Mouse (Mus musculus) heart, adult 2 months (tissue): Measurements from ENCODE around the gene Alpl. TPM values are rescaled to one million over a fixed set of nuclear protein-coding genes. Genes with fewer than 3 reads are reported as not detected.

Experiments
- DNase-seq, 2 experiments: peaks; one replicate each; pipeline ENCODE4 v3.0.0; 2021
- H3K27ac ChIP-seq: fragments of 200-600 bp; 2 replicates; pipeline ENCODE4 v1.8.1; 2022
- H3K27me3 ChIP-seq: fragments of 200-500 bp; 2 replicates; pipeline ENCODE4 v1.6.1; 2012; ENCODE audit warnings: mild to moderate bottlenecking, low read length, inconsistent platforms, mixed read lengths; ENCODE audit not compliant: control insufficient read depth, insufficient read depth
- H3K36me3 ChIP-seq: fragments of 200-500 bp; 2 replicates; pipeline ENCODE4 v1.6.1; 2012; ENCODE audit warnings: low read length, inconsistent platforms; ENCODE audit not compliant: control insufficient read depth, insufficient read depth
- H3K4me1 ChIP-seq: fragments of 200-500 bp; 2 replicates; pipeline ENCODE4 v1.6.1; 2011; ENCODE audit warnings: low read length; ENCODE audit not compliant: control insufficient read depth, insufficient read depth
- H3K4me3 ChIP-seq: fragments of 200-600 bp; 2 replicates; pipeline ENCODE4 v1.8.1; 2022
- H3K79me2 ChIP-seq: fragments of 200-500 bp; replicated peaks from 2 replicates; pipeline ENCODE4 v1.6.1; 2012; ENCODE audit warnings: mild to moderate bottlenecking, inconsistent platforms, low read length, moderate library complexity, mixed read lengths; ENCODE audit not compliant: control insufficient read depth, insufficient read depth
- H3K9ac ChIP-seq: fragments of 200-500 bp; 2 replicates; pipeline ENCODE4 v1.6.1; 2012; ENCODE audit warnings: low read depth, mild to moderate bottlenecking, control low read depth, inconsistent platforms, low read length, mixed read lengths
- CTCF ChIP-seq: fragments of 200-600 bp; IDR thresholded peaks from 2 replicates; pipeline ENCODE4 v1.8.1; 2022; ENCODE audit warnings: antibody characterized with exemption, mild to moderate bottlenecking, moderate library complexity
- EP300 ChIP-seq: fragments of 200-500 bp; IDR thresholded peaks from 2 replicates; pipeline ENCODE4 v1.6.1; 2011; ENCODE audit warnings: low read depth, low read length, control low read depth; ENCODE audit not compliant: insufficient read depth
- POLR2A ChIP-seq: fragments of 200-500 bp; IDR thresholded peaks from 2 replicates; pipeline ENCODE4 v1.6.1; 2011; ENCODE audit warnings: mild to moderate bottlenecking, low read depth, low read length, control low read depth; ENCODE audit not compliant: insufficient read depth
- WGBS: fragments of 180-500 bp; shearing (Covaris S2); methylation state at CpG from one replicate; pipeline ENCODE4 v1.1.7; 2018; 5-methylcytosine and 5-hydroxymethylcytosine counted together
- intact Hi-C: fragments of 180-260 bp; cut with DNase I; formaldehyde crosslinking; loops from one replicate; pipeline ENCODE4 v1.15.1; 2025
- polyA plus RNA-seq: library from polyadenylated mRNA; depleted of rRNA; stranded (reverse); fragments of >200 nt; gene quantifications from 2 replicates; pipeline ENCODE4 v1.2.3, GENCODE M21; 2012
- total RNA-seq, 2 experiments: library from RNA; stranded (reverse); gene quantifications; 2 replicates each; pipeline ENCODE4 v1.2.3; 2021

Alpl gene
- total and polyA plus RNA-seq, 3 experiments = 33.2 to 64.8 (median 55.6) TPM

- intact Hi-C loops = no loop called here
- WGBS = 82% methylated on average over 5 of the region's 5 CpGs
- H3K36me3 ChIP-seq = no peaks in the 10 kb centered on the region
- H3K4me1 ChIP-seq = peaks cover 2% of the 10 kb centered on the region; the same call in 1 of the 2 replicates
- H3K27ac ChIP-seq = no peak overlapping the region
- no peaks in the 10 kb centered on the region for H3K27me3 ChIP-seq
- no peaks in the 10 kb centered on the region for H3K79me2 ChIP-seq
- no peak overlapping the region for H3K4me3 ChIP-seq
- no peak for DNase-seq
- no peak for TF ChIP-seq EP300
- H3K9ac ChIP-seq = no peak overlapping the region
Measured at GRCm38 (mm10) chr4:137747590-137747989, 48.6 kb downstream of the Alpl start.

DNA sequence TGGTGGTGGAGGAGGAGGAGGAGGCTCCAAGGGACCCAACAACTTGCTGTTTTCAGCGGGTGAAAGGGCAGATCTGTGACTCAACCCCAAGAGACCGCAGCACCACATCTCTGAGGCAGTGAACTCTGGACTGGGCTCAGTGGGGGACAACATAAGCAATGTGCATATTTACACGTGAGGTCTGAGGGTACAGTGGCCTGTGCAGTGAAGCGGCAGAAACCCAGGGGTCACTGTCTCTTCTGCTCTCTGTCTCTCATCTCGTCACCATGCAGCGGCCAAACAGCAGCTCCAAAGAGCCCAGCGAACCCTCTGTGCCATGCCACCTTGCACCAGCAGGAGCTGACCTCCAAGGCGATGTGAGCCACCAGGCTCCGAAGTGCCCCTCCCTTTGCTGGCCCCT, 49.1 kb downstream of the Alpl start:
- Histone ChIP-seq H3K4me1 (peaks cover 2% of the 10 kb centered on the region; the same call in 1 of the 2 replicates), H3K36me3 (no peaks in the 10 kb centered on the region), H3K4me3 (no peak overlapping the region), H3K27ac (no peak overlapping the region), H3K79me2 (no peaks in the 10 kb centered on the region), H3K27me3 (no peaks in the 10 kb centered on the region), H3K9ac (no peak overlapping the region)
- intact Hi-C loops = no loop called here
- WGBS = 85% methylated on average over 9 of the region's 9 CpGs
- TF ChIP-seq CTCF (0 out of 2 replicates have a peak, but pooled peaks have one; percentile 1), POLR2A (no peak)
- DNase-seq = no peak

GRCm38 (mm10) chr4:137744433-137744918, 51.7 kb downstream of the Alpl start:
- peak in 1 of 2 experiments; percentile 57 for DNase-seq
- intact Hi-C loops = no loop called here
- Histone ChIP-seq H3K36me3 (no peaks in the 10 kb centered on the region), H3K27me3 (no peaks in the 10 kb centered on the region), H3K9ac (no peak overlapping the region), H3K4me3 (no peak overlapping the region), H3K27ac (no peak overlapping the region), H3K4me1 (no peaks in the 10 kb centered on the region), H3K79me2 (no peaks in the 10 kb centered on the region)
- no peak for TF ChIP-seq EP300
- TF ChIP-seq POLR2A = no peak
- peak; percentile 70 for TF ChIP-seq CTCF
- 49% methylated on average over 13 of the region's 13 CpGs for WGBS

GRCm38 (mm10) chr4:137743791-137744190, 52.4 kb downstream of the Alpl start:
- Histone ChIP-seq H3K27me3 (no peaks in the 10 kb centered on the region), H3K27ac (no peak overlapping the region), H3K36me3 (no peaks in the 10 kb centered on the region), H3K4me3 (no peak overlapping the region), H3K4me1 (no peaks in the 10 kb centered on the region), H3K9ac (no peak overlapping the region), H3K79me2 (no peaks in the 10 kb centered on the region)
- no peak for DNase-seq
- TF ChIP-seq CTCF (no peak), POLR2A (no peak), EP300 (no peak)
- 64% methylated on average over 7 of the region's 7 CpGs for WGBS
- intact Hi-C loops = no loop called here

- WGBS = 66% methylated on average over 7 of the region's 7 CpGs
- TF ChIP-seq CTCF (no peak), EP300 (no peak), POLR2A (no peak)
- no peaks in the 10 kb centered on the region for H3K4me1 ChIP-seq
- H3K9ac ChIP-seq = no peak overlapping the region
- H3K4me3 ChIP-seq = no peak overlapping the region
- H3K27me3 ChIP-seq = no peaks in the 10 kb centered on the region
- H3K36me3 ChIP-seq = no peaks in the 10 kb centered on the region
- no peak overlapping the region for H3K27ac ChIP-seq
- no peak for DNase-seq
- H3K79me2 ChIP-seq = no peaks in the 10 kb centered on the region
- intact Hi-C loops = no loop called here
Measured at GRCm38 (mm10) chr4:137740350-137740749, 55.8 kb downstream of the Alpl start.

- no peak for DNase-seq
- Histone ChIP-seq H3K27me3 (no peaks in the 10 kb centered on the region), H3K4me3 (no peak overlapping the region), H3K27ac (no peak overlapping the region), H3K36me3 (no peaks in the 10 kb centered on the region), H3K4me1 (no peaks in the 10 kb centered on the region), H3K9ac (no peak overlapping the region), H3K79me2 (no peaks in the 10 kb centered on the region)
- TF ChIP-seq POLR2A (no peak), CTCF (no peak), EP300 (no peak)
- 49% methylated on average over 9 of the region's 9 CpGs for WGBS
- intact Hi-C loops = no loop called here
Measured at GRCm38 (mm10) chr4:137739151-137739923, 56.8 kb downstream of the Alpl start.
